In genomic region chr1:64876276-64876675, GRCm38 (mm10) we compare ENCODE assay signal across 10 mouse cellular contexts.
A peak's percentile ranks its signal among the peaks of the same experiment; 100 is the strongest.
DNase-seq lines count a peak whose midpoint lies in the region; ATAC-seq and TF ChIP-seq lines count a peak whose summit lies in the region.
"Had no signal": no experiment of that assay in that cellular context is flagged by ENCODE, and none has a peak within 500 bp of the region (broad histone marks: within the 10 kb centered on the region; RNA-seq: fewer than 3 reads in every experiment).

No protein-coding gene starts in this region.

- H3K4me3 ChIP-seq in heart, embryonic 11.5 days (ENCODE audit: low read depth, low read length): no peak overlapping the region
- no peak overlapping the region for H3K4me3 ChIP-seq in liver, postnatal 0 days (ENCODE audit: low read depth, low read length)
- H3K4me3 ChIP-seq: forebrain, embryonic 13.5 days; limb, embryonic 13.5 days had no signal

- ATAC-seq in heart, embryonic 11.5 days (replicated peaks; ENCODE audit: insufficient number of reproducible peaks, low FRiP score, low TSS enrichment): no peak
- peak; percentile 23; the same call in 1 of the 2 replicates for ATAC-seq in liver, postnatal 0 days
- ATAC-seq: forebrain, embryonic 13.5 days had no signal

- H3K9me3 ChIP-seq in heart, embryonic 11.5 days (replicated peaks; ENCODE audit: control insufficient read depth, low read length): no peaks in the 10 kb centered on the region
- H3K9me3 ChIP-seq in liver, postnatal 0 days (ENCODE audit: low read length): no peaks in the 10 kb centered on the region
- H3K9me3 ChIP-seq: forebrain, embryonic 13.5 days; limb, embryonic 13.5 days had no signal

- TF ChIP-seq EP300 in liver, postnatal 0 days (IDR thresholded peaks at IDR 0.05; ENCODE audit: low read depth): no peak

- TF ChIP-seq CTCF in liver, postnatal 0 days (IDR thresholded peaks at IDR 0.05; ENCODE audit: low read depth): no peak

- H3K36me3 ChIP-seq in heart, embryonic 11.5 days (ENCODE audit: control insufficient read depth, insufficient read depth, low read length): no peaks in the 10 kb centered on the region
- H3K36me3 ChIP-seq in liver, postnatal 0 days (replicated peaks; ENCODE audit: insufficient read depth, low read length): no peaks in the 10 kb centered on the region
- H3K36me3 ChIP-seq: limb, embryonic 13.5 days had no signal

- DNase-seq in spleen, postnatal 36 days (ENCODE audit: low spot score in 2 of 2): peak; percentile 17 to 25
- DNase-seq in spleen, postnatal 14 days (ENCODE audit: low spot score in 2 of 2): no peak
- DNase-seq in liver, postnatal 0 days: peak; percentile 18
- peak; percentile 41 for DNase-seq in thymus, postnatal 4 days
- DNase-seq in right cerebral cortex, adult 2 months (ENCODE audit: low spot score in 2 of 2): no peak
- DNase-seq in gastrocnemius, adult 8-10 months (ENCODE audit: low spot score in 2 of 2): no peak
- no peak for DNase-seq in cerebellum, adult 11-12 months

- 53% methylated on average over 3 of the region's 3 CpGs for WGBS in heart, embryonic 11.5 days (ENCODE audit: insufficient replicate concordance)
- 23% methylated on average over 3 of the region's 3 CpGs for WGBS in liver, postnatal 0 days (ENCODE audit: insufficient replicate concordance)

- 0 out of 2 replicates have a peak overlapping the region, but pooled peaks have one; percentile 24 for H3K27ac ChIP-seq in heart, embryonic 11.5 days (ENCODE audit: low read depth, low read length)
- 0 out of 2 replicates have a peak overlapping the region, but pooled peaks have one; percentile 9 for H3K27ac ChIP-seq in liver, postnatal 0 days (ENCODE audit: low read depth)
- H3K27ac ChIP-seq: forebrain, embryonic 13.5 days had no signal

- H3K9ac ChIP-seq in heart, embryonic 11.5 days (ENCODE audit: low read depth, low read length): no peak overlapping the region
- H3K9ac ChIP-seq in liver, postnatal 0 days (replicated peaks): no peak overlapping the region
- H3K9ac ChIP-seq: forebrain, embryonic 13.5 days; limb, embryonic 13.5 days had no signal

- H3K4me1 ChIP-seq in heart, embryonic 11.5 days (ENCODE audit: control insufficient read depth, insufficient read depth, low read length): peaks cover 10% of the 10 kb centered on the region; the same call in 1 of the 2 replicates
- H3K4me1 ChIP-seq in liver, postnatal 0 days (ENCODE audit: insufficient read depth): peaks cover 3% of the 10 kb centered on the region; the same call in 1 of the 2 replicates
- H3K4me1 ChIP-seq: forebrain, embryonic 13.5 days had no signal

- H3K27me3 ChIP-seq in heart, embryonic 11.5 days (ENCODE audit: control insufficient read depth, insufficient read depth, low read length): no peaks in the 10 kb centered on the region
- H3K27me3 ChIP-seq in liver, postnatal 0 days (ENCODE audit: insufficient read depth, low read length): no peaks in the 10 kb centered on the region
- H3K27me3 ChIP-seq: forebrain, embryonic 13.5 days; limb, embryonic 13.5 days had no signal

- no peak overlapping the region for H3K4me2 ChIP-seq in heart, embryonic 11.5 days
- H3K4me2 ChIP-seq in liver, postnatal 0 days (ENCODE audit: low read depth, low read length): no peak overlapping the region
- H3K4me2 ChIP-seq: forebrain, embryonic 13.5 days; limb, embryonic 13.5 days had no signal

Comparison
In these comparisons a context has a peak if more than half of its experiments do, and no peak if none do; other contexts are left out.
1. DNase-seq: peak in spleen, postnatal 36 days (2 of 2), liver, postnatal 0 days (single experiment) and thymus, postnatal 4 days (single experiment); none in spleen, postnatal 14 days (0 of 2), right cerebral cortex, adult 2 months (0 of 2), gastrocnemius, adult 8-10 months (0 of 2) and cerebellum, adult 11-12 months (single experiment).